Mouse (Mus musculus) spleen, adult 12 weeks (tissue): ENCODE results near the gene Epsti1.

Source experiments
- DNase-seq: peaks from one replicate; pipeline ENCODE4 v3.0.0; 2022; ENCODE audit warnings: low spot score

Gene Epsti1

GRCm38 (mm10) chr14:78015540-78016321 lies 111.7 kb downstream of the Epsti1 start:
- no peak for DNase-seq

DNA sequence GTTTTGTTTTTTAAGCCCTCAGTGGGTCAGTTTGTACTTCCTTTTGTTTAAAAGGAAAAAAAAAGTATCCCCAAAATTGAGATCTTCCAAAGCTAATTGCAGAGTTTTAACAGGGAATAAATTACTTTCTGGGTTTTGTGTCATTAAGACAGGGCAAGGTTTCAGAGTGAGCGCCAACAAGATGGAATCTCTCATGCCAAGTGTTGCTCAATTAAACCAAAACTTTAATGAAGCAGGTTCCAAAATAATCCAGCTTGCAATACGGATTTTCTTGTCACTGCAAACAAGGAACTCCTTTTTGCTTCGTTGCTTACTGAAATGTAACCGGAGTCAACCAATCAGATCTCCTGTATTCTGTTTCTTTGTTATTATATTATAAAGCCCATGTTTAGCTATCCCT lies 112.4 kb downstream of the Epsti1 start:
- no peak for DNase-seq

GRCm38 (mm10) chr14:78019935-78020334 lies 115.9 kb downstream of the Epsti1 start:
- no peak for DNase-seq

DNA sequence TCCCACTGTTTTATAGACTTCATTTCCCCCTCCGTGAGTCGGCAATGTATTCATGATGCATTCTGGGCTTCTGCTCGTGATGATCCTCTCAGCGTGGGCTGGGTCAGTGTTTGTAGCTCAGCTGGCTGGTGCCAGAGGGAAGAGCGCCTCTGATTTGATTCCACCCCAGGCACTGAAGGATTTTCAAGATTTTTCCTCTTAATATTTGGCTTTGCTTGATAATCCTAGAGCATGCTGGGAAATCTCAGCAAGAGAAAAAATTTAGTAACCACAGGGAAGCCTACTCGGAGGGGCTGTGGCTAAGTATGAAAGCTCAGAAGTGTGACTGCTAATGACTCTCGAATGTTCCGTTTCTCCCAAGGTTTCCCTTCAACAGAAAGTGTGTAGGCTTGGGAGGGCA lies 134.8 kb downstream of the Epsti1 start:
- no peak for DNase-seq

DNA sequence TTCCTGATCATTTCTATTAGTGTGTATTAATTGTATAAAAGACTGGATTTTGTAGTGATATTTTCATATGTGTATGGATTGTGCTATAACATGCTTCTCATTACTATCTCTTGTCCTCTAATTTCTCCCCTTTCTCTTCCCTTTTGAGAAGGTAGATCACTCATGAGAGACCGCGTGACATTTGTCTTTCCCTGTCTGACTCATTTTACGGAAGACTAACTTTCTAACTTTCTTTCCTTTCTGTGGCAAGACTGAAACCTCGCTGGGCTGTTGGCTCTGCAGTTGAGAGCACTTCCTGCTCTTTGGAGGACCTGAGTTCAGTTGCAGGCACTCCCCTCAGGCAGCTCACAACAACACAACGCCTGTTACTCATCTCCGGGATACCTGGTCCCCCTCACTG lies 136.6 kb downstream of the Epsti1 start:
- DNase-seq: no peak

- no peak for DNase-seq
Observed at GRCm38 (mm10) chr14:78041886-78042526, 138.0 kb downstream of the Epsti1 start.

- no peak for DNase-seq
Observed at GRCm38 (mm10) chr14:78043079-78043478, 139.0 kb downstream of the Epsti1 start.

DNA sequence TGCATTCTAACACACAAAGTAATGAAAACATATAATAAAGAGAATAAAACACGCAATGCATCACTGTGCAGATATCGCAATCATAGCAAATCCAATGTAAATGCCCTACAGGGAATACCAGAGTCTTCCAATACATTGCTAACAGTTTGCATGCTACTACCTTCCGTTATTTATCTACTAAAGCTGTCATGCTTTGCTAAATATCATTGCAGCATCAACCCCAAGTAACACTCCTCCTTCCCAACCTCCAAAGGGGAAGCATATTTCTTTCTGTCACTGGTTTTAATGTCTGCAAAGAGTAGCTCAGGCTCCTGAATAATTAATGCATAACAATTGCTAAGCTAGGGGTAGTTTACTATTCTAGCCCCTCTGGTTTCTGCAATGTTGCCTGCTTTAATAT lies 144.2 kb downstream of the Epsti1 start:
- DNase-seq: no peak

DNA sequence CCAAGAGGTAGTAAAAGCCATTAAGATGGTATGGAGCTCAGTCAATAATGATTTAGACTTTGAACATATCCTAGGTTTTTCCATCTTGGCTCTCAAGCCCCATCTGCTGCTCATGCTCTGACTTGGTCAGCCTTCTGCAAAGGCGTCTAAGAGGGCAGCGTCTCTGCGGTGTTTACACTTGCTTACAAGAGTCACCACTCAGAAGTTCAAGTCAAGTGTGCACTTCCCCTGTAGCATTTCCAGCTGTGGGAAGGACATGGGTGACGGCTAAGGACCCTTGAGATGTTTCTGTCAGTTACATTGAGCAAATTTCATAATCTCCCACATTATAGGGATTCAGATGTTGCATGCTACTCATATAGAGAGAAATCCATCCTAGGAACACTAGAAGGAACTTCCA lies 144.6 kb downstream of the Epsti1 start:
- no peak for DNase-seq
